Mouse (Mus musculus): Measurements from ENCODE around the gene Sppl2b. TPM values are rescaled to one million over a fixed set of nuclear protein-coding genes. Genes with fewer than 3 reads are reported as not detected.

Sppl2b gene
- polyA plus RNA-seq, 1 experiment, result 127 TPM

GRCm38 (mm10) chr10:80862305-80862704, 7.2 kb downstream of the Sppl2b start:
- H3K27me3 ChIP-seq (ENCODE audit: control insufficient read depth, insufficient read depth, low read length), result no peaks in the 10 kb centered on the region
- 97% methylated on average over 5 of the region's 5 CpGs for WGBS
- TF ChIP-seq CTCF (IDR thresholded peaks at IDR 0.05; ENCODE audit: extremely low read depth, insufficient read depth, insufficient read length, insufficient replicate concordance), result no peak
- TF ChIP-seq POLR2A (IDR thresholded peaks at IDR 0.05; ENCODE audit: low read depth, low read length), result no peak
- no peak overlapping the region for H3K4me3 ChIP-seq (ENCODE audit: extremely low read depth, insufficient read depth, insufficient read length)
- peaks cover 15% of the 10 kb centered on the region for H3K36me3 ChIP-seq (ENCODE audit: control insufficient read depth, insufficient read depth, low read length)
- no peak overlapping the region for H3K27ac ChIP-seq (ENCODE audit: insufficient read depth, low read length)
- no peaks in the 10 kb centered on the region for H3K4me1 ChIP-seq (ENCODE audit: control insufficient read depth, insufficient read depth, insufficient read length)
- DNase-seq (ENCODE audit: low read depth in 1 of 2, low spot score in 2 of 2), result no peak

GRCm38 (mm10) chr10:80864446-80864845, 9.4 kb downstream of the Sppl2b start:
- H3K36me3 ChIP-seq (ENCODE audit: control insufficient read depth, insufficient read depth, low read length), result peaks cover 18% of the 10 kb centered on the region
- no peak overlapping the region for H3K27ac ChIP-seq (ENCODE audit: insufficient read depth, low read length)
- H3K4me1 ChIP-seq (ENCODE audit: control insufficient read depth, insufficient read depth, insufficient read length), result no peaks in the 10 kb centered on the region
- TF ChIP-seq POLR2A (IDR thresholded peaks at IDR 0.05; ENCODE audit: low read depth, low read length), result no peak
- DNase-seq (ENCODE audit: low read depth in 1 of 2, low spot score in 2 of 2), result no peak
- no peak overlapping the region for H3K4me3 ChIP-seq (ENCODE audit: extremely low read depth, insufficient read depth, insufficient read length)
- 95% methylated on average over 16 of the region's 16 CpGs for WGBS
- H3K27me3 ChIP-seq (ENCODE audit: control insufficient read depth, insufficient read depth, low read length), result no peaks in the 10 kb centered on the region

- H3K36me3 ChIP-seq (ENCODE audit: control insufficient read depth, insufficient read depth, low read length), result peaks cover 8% of the 10 kb centered on the region; the same call in 1 of the 2 replicates
- H3K27ac ChIP-seq (ENCODE audit: insufficient read depth, low read length), result no peak overlapping the region
- 53% methylated on average over 5 of the region's 6 CpGs for WGBS
- DNase-seq (ENCODE audit: low read depth in 1 of 2, low spot score in 2 of 2), result no peak
- no peak overlapping the region for H3K4me3 ChIP-seq (ENCODE audit: extremely low read depth, insufficient read depth, insufficient read length)
- TF ChIP-seq CTCF (IDR thresholded peaks at IDR 0.05; ENCODE audit: extremely low read depth, insufficient read depth, insufficient read length, insufficient replicate concordance) (no peak), POLR2A (IDR thresholded peaks at IDR 0.05; ENCODE audit: low read depth, low read length) (no peak)
- no peaks in the 10 kb centered on the region for H3K4me1 ChIP-seq (ENCODE audit: control insufficient read depth, insufficient read depth, insufficient read length)
- no peaks in the 10 kb centered on the region for H3K27me3 ChIP-seq (ENCODE audit: control insufficient read depth, insufficient read depth, low read length)
Measured at GRCm38 (mm10) chr10:80870993-80871392, 15.9 kb downstream of the Sppl2b start.

- WGBS, result 38% methylated on average over 9 of the region's 9 CpGs
- TF ChIP-seq POLR2A (IDR thresholded peaks at IDR 0.05; ENCODE audit: low read depth, low read length), result no peak
- no peak for TF ChIP-seq CTCF (IDR thresholded peaks at IDR 0.05; ENCODE audit: extremely low read depth, insufficient read depth, insufficient read length, insufficient replicate concordance)
- Histone ChIP-seq H3K4me3 (ENCODE audit: extremely low read depth, insufficient read depth, insufficient read length) (no peak within 1 kb of the TSS), H3K36me3 (ENCODE audit: control insufficient read depth, insufficient read depth, low read length) (peaks cover 6% of the 10 kb centered on the region; the same call in 1 of the 2 replicates), H3K4me1 (ENCODE audit: control insufficient read depth, insufficient read depth, insufficient read length) (no peaks in the 10 kb centered on the region), H3K27me3 (ENCODE audit: control insufficient read depth, insufficient read depth, low read length) (no peaks in the 10 kb centered on the region), H3K27ac (ENCODE audit: insufficient read depth, low read length) (no peak within 1 kb of the TSS)
- DNase-seq (ENCODE audit: low read depth in 1 of 2, low spot score in 2 of 2), result no peak
Measured at GRCm38 (mm10) chr10:80871581-80871980, 16.5 kb downstream of the Sppl2b start, which contains the start of gene Tmprss9. TSS of gene Tmprss9 (plus strand) at chr10:80871848.

GRCm38 (mm10) chr10:80874035-80874434, 19.0 kb downstream of the Sppl2b start:
- H3K4me3 ChIP-seq (ENCODE audit: extremely low read depth, insufficient read depth, insufficient read length), result no peak overlapping the region
- no peaks in the 10 kb centered on the region for H3K4me1 ChIP-seq (ENCODE audit: control insufficient read depth, insufficient read depth, insufficient read length)
- no peak overlapping the region for H3K27ac ChIP-seq (ENCODE audit: insufficient read depth, low read length)

GRCm38 (mm10) chr10:80876028-80876427, 21.0 kb downstream of the Sppl2b start:
- no peaks in the 10 kb centered on the region for H3K27me3 ChIP-seq (ENCODE audit: control insufficient read depth, insufficient read depth, low read length)
- H3K36me3 ChIP-seq (ENCODE audit: control insufficient read depth, insufficient read depth, low read length), result no peaks in the 10 kb centered on the region
- no peaks in the 10 kb centered on the region for H3K4me1 ChIP-seq (ENCODE audit: control insufficient read depth, insufficient read depth, insufficient read length)
- peak; percentile 25 to 64 for DNase-seq (ENCODE audit: low read depth in 1 of 2, low spot score in 2 of 2)
- WGBS, result 29% methylated on average over 5 of the region's 5 CpGs
- TF ChIP-seq POLR2A (IDR thresholded peaks at IDR 0.05; ENCODE audit: low read depth, low read length) (no peak), CTCF (IDR thresholded peaks at IDR 0.05; ENCODE audit: extremely low read depth, insufficient read depth, insufficient read length, insufficient replicate concordance) (peak; percentile 73; the same call in 1 of the 2 replicates)
- H3K27ac ChIP-seq (ENCODE audit: insufficient read depth, low read length), result no peak overlapping the region
- no peak overlapping the region for H3K4me3 ChIP-seq (ENCODE audit: extremely low read depth, insufficient read depth, insufficient read length)

More at GRCm38 (mm10) chr10:80874035-80874434, 19.0 kb downstream of the Sppl2b start:
- Histone ChIP-seq H3K36me3 (ENCODE audit: control insufficient read depth, insufficient read depth, low read length) (no peaks in the 10 kb centered on the region), H3K27me3 (ENCODE audit: control insufficient read depth, insufficient read depth, low read length) (no peaks in the 10 kb centered on the region)
- DNase-seq (ENCODE audit: low read depth in 1 of 2, low spot score in 2 of 2), result no peak
- TF ChIP-seq POLR2A (IDR thresholded peaks at IDR 0.05; ENCODE audit: low read depth, low read length) (no peak), CTCF (IDR thresholded peaks at IDR 0.05; ENCODE audit: extremely low read depth, insufficient read depth, insufficient read length, insufficient replicate concordance) (no peak)
- WGBS, result 91% methylated on average over 9 of the region's 9 CpGs

- no peak for TF ChIP-seq CTCF (IDR thresholded peaks at IDR 0.05; ENCODE audit: extremely low read depth, insufficient read depth, insufficient read length, insufficient replicate concordance)
- TF ChIP-seq POLR2A (IDR thresholded peaks at IDR 0.05; ENCODE audit: low read depth, low read length), result no peak
- Histone ChIP-seq H3K27ac (ENCODE audit: insufficient read depth, low read length) (no peak overlapping the region), H3K4me1 (ENCODE audit: control insufficient read depth, insufficient read depth, insufficient read length) (no peaks in the 10 kb centered on the region), H3K36me3 (ENCODE audit: control insufficient read depth, insufficient read depth, low read length) (no peaks in the 10 kb centered on the region), H3K27me3 (ENCODE audit: control insufficient read depth, insufficient read depth, low read length) (no peaks in the 10 kb centered on the region), H3K4me3 (ENCODE audit: extremely low read depth, insufficient read depth, insufficient read length) (no peak overlapping the region)
- 50% methylated on average over 3 of the region's 3 CpGs for WGBS
- DNase-seq (ENCODE audit: low read depth in 1 of 2, low spot score in 2 of 2), result no peak
Measured at GRCm38 (mm10) chr10:80876594-80876993, 21.5 kb downstream of the Sppl2b start.
